Mouse (Mus musculus) large intestine, adult 2 months (tissue): ENCODE results near the gene Eif2b2. TPM values are rescaled to one million over a fixed set of nuclear protein-coding genes. Genes with fewer than 3 reads are reported as not detected.
A peak's percentile ranks its signal among the peaks of the same experiment; 100 is the strongest.

Source experiments
- DNase-seq: peaks from one replicate; pipeline ENCODE4 v3.0.0-alpha.2; 2012; ENCODE audit warnings: low read depth, low spot score
- WGBS: fragments of 180-500 bp; shearing (Covaris S2); methylation state at CpG from one replicate; pipeline ENCODE4 v1.1.7; 2018; 5-methylcytosine and 5-hydroxymethylcytosine counted together
- polyA plus RNA-seq: library from polyadenylated mRNA; depleted of rRNA; stranded (reverse); fragments of >200 nt; gene quantifications from 2 replicates; pipeline ENCODE4 v1.2.3, GENCODE M21; 2012; rRNA removed

The Eif2b2 gene
- polyA plus RNA-seq, 1 experiment: 84.1 TPM

GRCm38 (mm10) chr12:85233376-85234358, 14.4 kb downstream of the Eif2b2 start:
- DNase-seq: no peak

GRCm38 (mm10) chr12:85237553-85237952, 18.3 kb downstream of the Eif2b2 start:
- no peak for DNase-seq
- 79% methylated on average over 5 of the region's 5 CpGs for WGBS

More at GRCm38 (mm10) chr12:85233376-85234358, 14.4 kb downstream of the Eif2b2 start:
- WGBS: 81% methylated on average over 21 of the region's 21 CpGs

- 80% methylated on average over 3 of the region's 3 CpGs for WGBS
These were observed 32.8 kb downstream of the Eif2b2 start for GRCm38 (mm10) chr12:85252083-85252482.

GRCm38 (mm10) chr12:85256074-85256751, 36.9 kb downstream of the Eif2b2 start:
- 75% methylated on average over 7 of the region's 7 CpGs for WGBS
- no peak for DNase-seq

More at GRCm38 (mm10) chr12:85252083-85252482, 32.8 kb downstream of the Eif2b2 start:
- DNase-seq: no peak

GRCm38 (mm10) chr12:85257008-85257639, 37.8 kb downstream of the Eif2b2 start:
- no peak for DNase-seq
- WGBS: 73% methylated on average over 7 of the region's 7 CpGs

- DNase-seq: no peak
- WGBS: 73% methylated on average over 10 of the region's 10 CpGs
These were observed 43.2 kb downstream of the Eif2b2 start for GRCm38 (mm10) chr12:85262489-85262888.

GRCm38 (mm10) chr12:85263190-85263589, 43.9 kb downstream of the Eif2b2 start:
- 85% methylated on average over 5 of the region's 5 CpGs for WGBS
- DNase-seq: no peak

- 70% methylated on average over 8 of the region's 8 CpGs for WGBS
- no peak for DNase-seq
These were observed 45.2 kb downstream of the Eif2b2 start for GRCm38 (mm10) chr12:85264531-85264930.

- WGBS: 66% methylated on average over 7 of the region's 7 CpGs
- no peak for DNase-seq
These were observed 45.7 kb downstream of the Eif2b2 start for GRCm38 (mm10) chr12:85264940-85265339.

GRCm38 (mm10) chr12:85266248-85266647, 47.0 kb downstream of the Eif2b2 start:
- 92% methylated on average over 3 of the region's 3 CpGs for WGBS
- DNase-seq: no peak

- WGBS: 48% methylated on average over 3 of the region's 3 CpGs
- no peak for DNase-seq
These were observed 50.5 kb downstream of the Eif2b2 start for GRCm38 (mm10) chr12:85269821-85270220.

GRCm38 (mm10) chr12:85270319-85270718, 51.0 kb downstream of the Eif2b2 start, which contains the start of gene Mlh3:
Gene Mlh3, minus strand, starts transcription at chr12:85270599.
- 2% methylated on average over 35 of the region's 35 CpGs for WGBS
- DNase-seq: peak; percentile 73

- no peak for DNase-seq
- WGBS: 77% methylated on average over 7 of the region's 7 CpGs
These were observed 52.0 kb downstream of the Eif2b2 start for GRCm38 (mm10) chr12:85271132-85271842.

GRCm38 (mm10) chr12:85271843-85272206, 52.5 kb downstream of the Eif2b2 start:
- no peak for DNase-seq
- WGBS: 51% methylated on average over 4 of the region's 4 CpGs

GRCm38 (mm10) chr12:85273508-85273907, 54.2 kb downstream of the Eif2b2 start:
- DNase-seq: no peak
- WGBS: 70% methylated on average over 10 of the region's 10 CpGs

Other genes starting within 250 kb of the Eif2b2 start
- gene Fcf1, start 248.6 kb upstream of the Eif2b2 start, polyA plus RNA-seq: 58.2 and 70.8 TPM in 2 replicates
- gene Arel1, start 248.6 kb upstream of the Eif2b2 start, polyA plus RNA-seq: 18.4 and 28.4 TPM in 2 replicates
- gene Ylpm1, start 223.2 kb upstream of the Eif2b2 start, polyA plus RNA-seq: 4.9 and 7.7 TPM in 2 replicates
- 0.46 and 0.81 TPM in 2 replicates for gene Prox2, start 108.7 kb upstream of the Eif2b2 start, polyA plus RNA-seq
- 134 and 207 TPM in 2 replicates for gene Dlst, start 108.6 kb upstream of the Eif2b2 start, polyA plus RNA-seq
- gene Rps6kl1, start 68.2 kb upstream of the Eif2b2 start, polyA plus RNA-seq: 0.97 and 1.2 TPM in 2 replicates
- 1.2 TPM in 2 replicates for gene Pgf, start 41.7 kb upstream of the Eif2b2 start, polyA plus RNA-seq
- gene Mlh3, start 51.1 kb downstream of the Eif2b2 start, polyA plus RNA-seq: 2.1 and 2.2 TPM in 2 replicates
- gene Acyp1, start 69.0 kb downstream of the Eif2b2 start, polyA plus RNA-seq: 2.8 and 3.6 TPM in 2 replicates
- gene Zc2hc1c, start 69.1 kb downstream of the Eif2b2 start, polyA plus RNA-seq: 0.22 and 0.24 TPM in 2 replicates
- 15.3 and 21.7 TPM in 2 replicates for gene Nek9, start 119.9 kb downstream of the Eif2b2 start, polyA plus RNA-seq
- 227 and 242 TPM in 2 replicates for gene Tmed10, start 155.4 kb downstream of the Eif2b2 start, polyA plus RNA-seq